Mouse (Mus musculus): ENCODE results near the gene Ino80b. TPM values are rescaled to one million over a fixed set of nuclear protein-coding genes. Genes with fewer than 3 reads are reported as not detected.

Ino80b gene
- polyA plus RNA-seq, 1 experiment from 2014 or later = 18.7 TPM

DNA sequence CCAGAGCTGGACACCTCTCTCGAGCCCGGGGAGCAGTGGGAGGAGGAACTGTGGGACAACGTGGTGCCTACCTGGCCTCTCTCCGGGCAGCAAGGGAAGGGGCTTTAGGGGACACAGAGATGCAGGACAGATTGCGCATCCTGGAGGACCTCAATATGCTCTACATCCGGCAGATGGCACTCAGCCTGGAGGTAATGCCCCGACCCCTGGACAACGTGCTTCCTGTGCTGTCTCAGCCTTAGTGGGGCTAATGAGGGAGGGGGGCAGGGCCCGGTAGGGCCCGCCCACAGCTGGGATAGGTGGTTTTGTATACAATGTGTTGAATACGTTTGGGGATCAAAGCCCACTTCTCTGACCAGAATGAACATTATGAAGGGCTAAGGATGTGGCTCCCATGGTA is 12.8 kb upstream of the Ino80b start:
- Histone ChIP-seq H3K27ac (peak overlapping the region; percentile 92), H3K27me3 (replicated peaks) (peaks cover 10% of the 10 kb centered on the region; the same call in 1 of the 2 replicates), H3K9ac (peak overlapping the region; percentile 83), H3K4me1 (peaks cover 57% of the 10 kb centered on the region), H3K4me2 (replicated peaks) (peak overlapping the region; percentile 69), H3K9me3 (no peaks in the 10 kb centered on the region), H3K4me3 (peak overlapping the region; percentile 45), H3K36me3 (no peaks in the 10 kb centered on the region)
- peak; percentile 25 for ATAC-seq (ENCODE audit: low FRiP score, low read depth)
- WGBS = under 1% methylated on average over 11 of the region's 11 CpGs

DNA sequence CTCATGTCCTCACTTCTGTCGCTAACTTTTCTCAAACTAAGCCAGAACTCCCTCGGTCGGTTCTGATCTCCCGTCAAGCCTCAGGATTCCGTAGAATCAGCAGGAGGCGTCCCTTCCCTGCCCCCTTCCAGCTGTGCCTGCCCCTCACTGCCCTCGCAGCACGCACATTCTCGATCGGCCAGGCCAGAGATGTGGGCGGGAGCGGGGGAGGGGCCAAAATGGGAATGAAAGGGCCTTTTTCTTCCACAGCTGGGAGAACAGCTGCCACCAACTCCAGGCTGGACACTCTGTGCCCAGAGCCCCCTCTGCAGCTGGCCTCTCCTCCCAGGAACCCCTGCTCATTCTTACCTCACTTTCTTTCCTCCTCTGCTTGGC is 12.3 kb upstream of the Ino80b start:
- H3K27ac ChIP-seq = peak overlapping the region; percentile 92
- no peaks in the 10 kb centered on the region for H3K36me3 ChIP-seq
- H3K9me3 ChIP-seq = no peaks in the 10 kb centered on the region
- H3K27me3 ChIP-seq (replicated peaks) = peaks cover 10% of the 10 kb centered on the region; the same call in 1 of the 2 replicates
- H3K4me2 ChIP-seq (replicated peaks) = peak overlapping the region; percentile 69
- peaks cover 52% of the 10 kb centered on the region for H3K4me1 ChIP-seq
- ATAC-seq (ENCODE audit: low FRiP score, low read depth) = peak; percentile 67
- H3K9ac ChIP-seq = peak overlapping the region; percentile 83
- WGBS = under 1% methylated on average over 12 of the region's 12 CpGs
- H3K4me3 ChIP-seq = peak overlapping the region; percentile 45

DNA sequence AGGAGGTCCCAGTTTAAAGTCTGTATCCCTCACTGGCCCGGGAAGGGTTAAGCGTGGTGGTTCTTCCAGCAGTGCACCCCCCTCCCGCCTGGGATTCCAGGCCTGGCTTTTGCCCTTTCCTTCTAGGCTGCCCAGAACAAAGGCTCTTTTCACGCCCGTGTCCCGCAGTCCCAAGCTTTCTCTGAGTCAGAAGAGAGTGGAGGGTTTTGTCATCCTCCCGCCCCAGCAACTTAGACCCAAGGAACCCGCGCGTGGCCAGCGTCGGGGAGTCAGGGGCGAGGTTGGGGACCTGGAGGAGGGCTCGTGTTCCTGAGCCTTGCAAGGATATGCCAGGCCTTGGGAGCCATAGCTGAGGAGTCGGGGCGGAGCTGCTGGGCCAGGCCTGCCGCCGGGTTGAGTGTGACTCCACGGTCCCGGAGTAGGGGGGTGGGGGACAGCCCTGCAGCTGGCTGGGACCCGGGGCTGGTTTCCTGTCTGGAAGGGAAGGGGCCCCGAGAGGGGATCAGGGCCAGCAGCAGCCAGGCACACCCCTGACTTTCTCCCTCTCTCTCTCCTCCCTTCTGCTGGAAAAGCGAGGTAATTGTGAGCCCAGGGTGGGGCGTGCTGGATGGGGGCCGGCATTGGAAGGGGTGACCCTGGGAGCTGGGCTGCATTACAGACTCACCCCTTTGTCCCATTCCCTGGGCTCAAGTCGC is 11.8 kb upstream of the Ino80b start:
- WGBS = under 1% methylated on average over 26 of the region's 26 CpGs
- H3K4me3 ChIP-seq = peak overlapping the region; percentile 45
- ATAC-seq (ENCODE audit: low FRiP score, low read depth) = peak; percentile 85
- no peaks in the 10 kb centered on the region for H3K36me3 ChIP-seq
- peak overlapping the region; percentile 69 for H3K4me2 ChIP-seq (replicated peaks)
- peak overlapping the region; percentile 92 for H3K27ac ChIP-seq
- peaks cover 10% of the 10 kb centered on the region; the same call in 1 of the 2 replicates for H3K27me3 ChIP-seq (replicated peaks)
- peaks cover 47% of the 10 kb centered on the region for H3K4me1 ChIP-seq
- peak overlapping the region; percentile 83 for H3K9ac ChIP-seq
- H3K9me3 ChIP-seq = no peaks in the 10 kb centered on the region

DNA sequence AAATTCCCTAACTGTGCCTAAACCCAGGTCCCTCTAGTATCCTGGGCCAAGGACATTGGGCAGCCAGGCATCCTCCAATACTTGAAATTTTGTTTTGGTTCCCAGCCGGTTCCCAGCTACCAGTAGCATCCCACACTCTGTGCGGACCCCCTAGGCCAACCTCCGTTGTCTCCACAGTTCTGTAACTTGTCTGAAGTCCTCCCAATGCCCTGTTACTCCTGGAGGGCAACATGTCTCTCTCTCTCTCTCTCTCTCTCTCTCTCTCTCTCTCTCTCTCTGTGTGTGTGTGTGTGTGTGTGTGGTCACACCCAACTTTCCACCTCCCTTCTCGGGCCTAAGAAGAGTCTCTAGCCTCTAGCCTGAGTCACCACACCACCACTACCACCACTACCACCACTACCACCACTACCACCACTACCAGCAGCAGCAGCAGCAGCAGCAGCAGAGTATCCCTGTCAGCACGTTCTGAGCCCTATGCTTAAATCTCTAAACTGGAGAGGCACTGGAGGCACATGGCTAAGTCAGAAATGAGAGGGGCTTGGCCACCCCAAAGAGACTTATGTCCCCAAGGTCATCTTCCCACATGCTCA is 11.2 kb upstream of the Ino80b start:
- Histone ChIP-seq H3K27ac (peak overlapping the region; percentile 92), H3K4me2 (replicated peaks) (peak overlapping the region; percentile 69), H3K9me3 (no peaks in the 10 kb centered on the region), H3K4me1 (peaks cover 40% of the 10 kb centered on the region), H3K9ac (peak overlapping the region; percentile 83; the same call in 1 of the 2 replicates), H3K36me3 (no peaks in the 10 kb centered on the region), H3K27me3 (replicated peaks) (peaks cover 10% of the 10 kb centered on the region; the same call in 1 of the 2 replicates), H3K4me3 (peak overlapping the region; percentile 45)
- ATAC-seq (ENCODE audit: low FRiP score, low read depth) = no peak
- 15% methylated on average over 5 of the region's 5 CpGs for WGBS

DNA sequence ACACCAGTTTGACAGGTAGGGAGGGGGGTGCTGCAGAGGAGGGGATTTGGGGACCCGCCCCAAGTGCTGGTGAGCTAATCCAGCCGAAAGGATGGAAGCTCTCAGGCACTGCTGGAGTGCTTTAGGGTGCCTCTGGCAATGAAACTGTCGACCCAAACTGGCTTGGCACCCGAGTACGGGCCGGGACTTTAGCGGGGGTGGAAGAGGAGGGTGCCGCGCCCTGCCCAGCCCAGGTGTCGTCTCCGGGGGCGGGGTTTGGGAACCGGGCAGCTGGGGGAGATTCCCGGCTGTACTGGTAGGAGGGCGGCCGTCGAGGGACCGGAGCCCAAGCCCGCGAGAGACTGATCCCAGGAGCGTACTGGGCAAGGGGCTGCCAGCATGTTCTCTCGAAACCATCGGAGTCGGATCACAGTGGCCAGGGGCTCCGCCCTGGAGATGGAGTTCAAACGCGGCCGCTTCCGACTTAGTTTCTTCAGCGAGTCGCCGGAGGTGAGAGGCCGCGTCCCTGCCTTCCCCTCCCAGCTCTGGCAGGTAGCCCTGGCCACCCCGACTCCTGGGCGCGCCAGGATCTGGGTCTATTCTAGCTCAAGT is 10.4 kb upstream of the Ino80b start:
- H3K27me3 ChIP-seq (replicated peaks) = peaks cover 10% of the 10 kb centered on the region; the same call in 1 of the 2 replicates
- 6% methylated on average over 37 of the region's 37 CpGs for WGBS
- H3K4me2 ChIP-seq (replicated peaks) = peak overlapping the region; percentile 69
- H3K27ac ChIP-seq = no peak overlapping the region
- H3K4me3 ChIP-seq = peak overlapping the region; percentile 45
- ATAC-seq (ENCODE audit: low FRiP score, low read depth) = no peak
- H3K9ac ChIP-seq = peak overlapping the region; percentile 83
- no peaks in the 10 kb centered on the region for H3K36me3 ChIP-seq
- H3K9me3 ChIP-seq = no peaks in the 10 kb centered on the region
- H3K4me1 ChIP-seq = peaks cover 36% of the 10 kb centered on the region

DNA sequence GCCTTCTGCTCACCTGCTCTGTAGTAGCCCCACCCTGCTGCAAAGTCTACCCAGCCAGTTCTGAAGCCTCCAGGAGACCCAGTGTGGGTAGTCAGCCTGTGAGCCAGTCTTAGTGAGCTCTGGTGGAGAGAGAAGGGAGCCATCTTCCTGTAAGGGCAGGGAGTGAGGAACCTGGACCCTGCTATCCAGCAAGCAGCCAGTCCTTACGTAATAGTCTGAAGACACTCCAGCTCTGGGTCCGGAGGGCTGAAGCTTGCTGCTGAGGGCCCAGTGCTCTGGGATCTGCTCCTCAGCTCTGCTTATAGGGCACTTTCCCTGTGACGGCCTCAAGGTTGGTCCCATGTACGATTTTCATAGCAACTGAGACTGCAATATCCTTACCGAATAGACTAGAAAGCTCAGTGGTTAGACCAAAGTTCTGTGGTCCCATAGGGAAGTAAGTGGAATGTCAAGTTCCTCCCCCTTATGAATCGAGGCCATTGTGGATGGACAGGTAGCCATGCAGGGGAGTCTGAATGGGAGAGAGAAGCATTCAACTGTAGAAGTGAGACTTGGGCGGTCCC is 9.8 kb upstream of the Ino80b start, which contains the start of gene Rtkn:
TSS of gene Rtkn (plus strand) at position 513 of the 563 bp plus-strand sequence.
- Histone ChIP-seq H3K36me3 (no peaks in the 10 kb centered on the region), H3K27ac (no peak within 1 kb of the TSS), H3K9me3 (no peaks in the 10 kb centered on the region), H3K4me2 (replicated peaks) (peak within 1 kb of the TSS; percentile 69), H3K27me3 (replicated peaks) (peaks cover 10% of the 10 kb centered on the region; the same call in 1 of the 2 replicates), H3K4me1 (peaks cover 36% of the 10 kb centered on the region), H3K4me3 (peak within 1 kb of the TSS; percentile 45), H3K9ac (peak within 1 kb of the TSS; percentile 83)
- ATAC-seq (ENCODE audit: low FRiP score, low read depth) = no peak
- WGBS = 65% methylated on average over 7 of the region's 7 CpGs

DNA sequence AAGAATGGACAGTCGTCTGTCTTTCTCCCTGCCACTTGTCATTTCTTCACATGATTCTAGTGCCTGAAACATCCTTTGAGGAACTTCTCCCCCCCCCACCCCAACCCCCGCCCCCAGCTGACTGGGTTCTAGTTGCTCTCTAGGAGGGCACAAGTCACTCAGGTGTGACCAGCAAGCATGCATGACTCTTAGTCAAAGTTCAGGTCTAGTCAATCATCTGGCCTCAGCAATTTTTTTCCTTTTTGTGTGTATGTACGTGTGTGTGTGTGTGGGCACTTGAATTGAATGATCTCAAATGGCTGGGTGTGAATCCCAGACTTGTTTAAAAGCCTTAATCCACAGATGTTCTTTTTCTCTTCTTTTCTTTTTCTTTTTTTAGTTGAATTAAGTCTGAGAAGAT is 9.0 kb upstream of the Ino80b start:
- H3K4me1 ChIP-seq = peaks cover 36% of the 10 kb centered on the region
- peaks cover 10% of the 10 kb centered on the region; the same call in 1 of the 2 replicates for H3K27me3 ChIP-seq (replicated peaks)
- H3K36me3 ChIP-seq = no peaks in the 10 kb centered on the region
- no peak overlapping the region for H3K27ac ChIP-seq
- no peak for ATAC-seq (ENCODE audit: low FRiP score, low read depth)
- no peak overlapping the region for H3K4me2 ChIP-seq (replicated peaks)
- WGBS = 79% methylated on average over 3 of the region's 3 CpGs
- H3K9me3 ChIP-seq = no peaks in the 10 kb centered on the region
- no peak overlapping the region for H3K4me3 ChIP-seq
- no peak overlapping the region for H3K9ac ChIP-seq

DNA sequence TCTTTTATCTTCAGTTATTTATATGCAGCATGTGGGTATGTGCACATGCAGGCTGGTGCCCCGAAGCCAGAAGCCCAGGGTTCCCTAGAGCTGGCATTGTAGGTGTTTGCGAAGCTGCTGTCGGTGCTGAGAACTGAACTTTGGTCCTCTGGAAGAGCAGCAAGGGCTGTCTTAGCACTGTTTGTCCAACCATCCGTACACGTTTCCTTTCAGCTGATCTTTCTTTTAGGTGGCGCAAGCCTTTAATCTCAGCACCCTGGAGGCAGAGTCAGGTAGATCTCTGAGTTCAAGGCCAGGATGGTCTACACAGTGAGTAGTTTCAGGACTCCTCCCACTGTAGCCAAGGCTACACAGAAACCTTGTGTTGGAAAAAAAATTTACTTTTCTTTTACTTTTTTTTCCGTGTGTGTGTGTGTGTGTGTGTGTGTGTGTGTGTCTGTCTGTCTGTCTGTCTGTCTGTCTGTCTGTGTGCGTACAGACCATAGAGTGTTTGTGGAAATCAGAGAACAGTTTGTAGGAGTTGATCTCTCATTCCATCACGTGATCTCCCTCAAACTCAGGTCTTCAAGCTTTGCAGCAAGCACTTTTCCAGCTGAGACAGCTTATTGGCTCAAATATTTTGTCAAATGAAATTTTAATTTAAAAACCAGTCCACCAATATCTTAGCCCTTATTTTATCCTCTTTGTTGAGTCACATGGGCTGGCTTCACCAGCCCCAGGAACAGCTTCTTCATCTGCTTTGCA is 7.1 kb upstream of the Ino80b start:
- no peak overlapping the region for H3K27ac ChIP-seq
- H3K4me3 ChIP-seq = no peak overlapping the region
- ATAC-seq (ENCODE audit: low FRiP score, low read depth) = no peak
- H3K36me3 ChIP-seq = no peaks in the 10 kb centered on the region
- H3K9me3 ChIP-seq = no peaks in the 10 kb centered on the region
- peaks cover 10% of the 10 kb centered on the region; the same call in 1 of the 2 replicates for H3K27me3 ChIP-seq (replicated peaks)
- H3K4me1 ChIP-seq = peaks cover 21% of the 10 kb centered on the region
- 86% methylated on average over 9 of the region's 9 CpGs for WGBS
- H3K4me2 ChIP-seq (replicated peaks) = no peak overlapping the region
- H3K9ac ChIP-seq = no peak overlapping the region

DNA sequence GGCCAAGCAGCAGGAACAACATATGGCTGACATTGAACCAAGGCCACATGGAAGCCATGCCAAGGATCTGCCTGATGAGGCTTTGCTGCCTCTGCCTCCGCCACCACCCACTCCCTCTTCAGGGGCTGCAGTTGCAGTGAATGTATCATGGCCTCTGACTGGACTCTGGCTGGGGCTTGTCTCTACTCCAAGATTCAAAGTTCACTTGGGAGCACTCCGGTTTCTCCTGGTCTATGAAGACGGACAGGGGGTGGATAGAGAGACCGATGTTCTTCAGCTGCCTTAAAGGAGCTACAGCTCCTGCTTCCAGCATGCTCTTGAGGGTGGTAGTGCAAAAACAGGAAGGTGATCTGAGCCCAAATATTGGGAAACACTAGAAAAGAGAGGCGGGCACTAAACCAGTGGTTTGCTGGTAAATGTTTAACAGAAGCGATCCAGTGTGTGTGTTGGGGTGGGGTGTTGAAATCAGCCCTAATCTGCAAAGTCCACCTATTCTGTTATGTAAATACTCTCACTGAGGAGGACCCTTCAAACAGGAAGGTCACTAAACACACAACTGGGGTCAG is 6.3 kb upstream of the Ino80b start:
- no peak for ATAC-seq (ENCODE audit: low FRiP score, low read depth)
- H3K27me3 ChIP-seq (replicated peaks) = peaks cover 10% of the 10 kb centered on the region; the same call in 1 of the 2 replicates
- no peaks in the 10 kb centered on the region for H3K9me3 ChIP-seq
- no peak overlapping the region for H3K27ac ChIP-seq
- H3K4me3 ChIP-seq = no peak overlapping the region
- H3K4me2 ChIP-seq (replicated peaks) = no peak overlapping the region
- no peak overlapping the region for H3K9ac ChIP-seq
- peaks cover 13% of the 10 kb centered on the region for H3K4me1 ChIP-seq
- 77% methylated on average over 6 of the region's 6 CpGs for WGBS
- H3K36me3 ChIP-seq = no peaks in the 10 kb centered on the region

DNA sequence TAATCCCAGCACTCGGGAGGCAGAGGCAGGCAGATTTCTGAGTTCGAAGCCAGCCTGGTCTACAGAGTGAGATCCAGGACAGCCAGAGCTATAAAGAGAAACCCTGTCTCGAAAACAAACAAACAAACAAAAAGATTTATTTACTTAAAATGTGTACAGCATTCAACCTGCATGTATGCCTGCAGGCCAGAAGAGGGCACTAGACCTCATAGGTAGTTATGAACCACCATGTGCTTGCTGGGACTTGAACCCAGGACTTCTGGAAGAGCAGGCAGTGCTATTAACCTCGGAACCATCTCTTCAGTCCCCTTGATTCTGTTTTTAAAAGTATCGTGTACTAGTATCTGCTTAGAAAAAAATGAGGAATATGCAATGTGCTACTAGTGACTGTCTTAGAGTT is 2.2 kb upstream of the Ino80b start:
- no peak overlapping the region for H3K4me3 ChIP-seq
- no peak overlapping the region for H3K4me2 ChIP-seq (replicated peaks)
- H3K9ac ChIP-seq = no peak overlapping the region
- no peak for ATAC-seq (ENCODE audit: low FRiP score, low read depth)
- no peaks in the 10 kb centered on the region for H3K9me3 ChIP-seq
- no peaks in the 10 kb centered on the region for H3K27me3 ChIP-seq (replicated peaks)
- H3K4me1 ChIP-seq = peaks cover 21% of the 10 kb centered on the region
- no peaks in the 10 kb centered on the region for H3K36me3 ChIP-seq
- H3K27ac ChIP-seq = no peak overlapping the region
- 95% methylated on average over 5 of the region's 5 CpGs for WGBS

DNA sequence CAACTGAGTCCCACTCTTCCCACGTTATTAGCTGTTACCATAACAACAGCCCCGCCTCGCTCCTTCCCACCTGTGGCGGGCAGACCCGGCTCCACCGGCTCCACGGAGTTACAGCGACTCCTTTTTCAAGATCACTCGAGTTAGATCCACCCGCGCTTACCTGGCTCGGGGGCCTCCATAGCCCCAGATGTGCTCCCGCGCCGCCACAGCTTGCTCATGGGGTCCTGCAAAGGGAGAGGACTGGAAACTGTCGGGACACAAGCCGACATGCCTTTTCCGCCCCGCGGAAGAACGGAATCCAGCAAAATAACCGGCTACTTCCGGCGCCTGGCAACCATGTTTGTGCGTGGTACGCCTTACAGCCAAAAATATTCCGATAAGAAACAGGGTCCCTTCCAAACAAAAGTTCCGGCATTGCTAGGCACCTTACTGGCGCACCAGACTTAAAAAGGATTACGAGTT is 349 bp downstream of the Ino80b start:
- peak overlapping the region; percentile 77 for H3K4me3 ChIP-seq
- no peak overlapping the region for H3K27ac ChIP-seq
- H3K9me3 ChIP-seq = no peaks in the 10 kb centered on the region
- H3K4me2 ChIP-seq (replicated peaks) = peak overlapping the region; percentile 91
- peaks cover 30% of the 10 kb centered on the region for H3K4me1 ChIP-seq
- ATAC-seq (ENCODE audit: low FRiP score, low read depth) = 0 out of 2 replicates have a peak, but pooled peaks have one; percentile 2
- no peaks in the 10 kb centered on the region for H3K36me3 ChIP-seq
- peak overlapping the region; percentile 65 for H3K9ac ChIP-seq
- WGBS = under 1% methylated on average over 30 of the region's 30 CpGs
- H3K27me3 ChIP-seq (replicated peaks) = no peaks in the 10 kb centered on the region

All from neural tube, embryonic 12.5 days (tissue).